Mouse (Mus musculus): Measurements from ENCODE around the gene Tomm20.

Tomm20 gene

GRCm38 (mm10) chr8:126962871-126963270 is 17.2 kb upstream of the Tomm20 start:
- DNase-seq (ENCODE audit: low read depth, low spot score): no peak

GRCm38 (mm10) chr8:126961516-126961915 is 15.9 kb upstream of the Tomm20 start:
- no peak for DNase-seq (ENCODE audit: low read depth, low spot score)

- no peak for DNase-seq (ENCODE audit: low read depth, low spot score)
Measured at GRCm38 (mm10) chr8:126951900-126952636, 6.4 kb upstream of the Tomm20 start.

- no peak for DNase-seq (ENCODE audit: low read depth, low spot score)
Measured at GRCm38 (mm10) chr8:126949527-126949926, 3.9 kb upstream of the Tomm20 start.

GRCm38 (mm10) chr8:126946444-126946843 is 800 bp upstream of the Tomm20 start:
- no peak for DNase-seq (ENCODE audit: low read depth, low spot score)

- no peak for DNase-seq (ENCODE audit: low read depth, low spot score)
Measured at GRCm38 (mm10) chr8:126944781-126945691, 608 bp downstream of the Tomm20 start.

GRCm38 (mm10) chr8:126943565-126943964 is 2.1 kb downstream of the Tomm20 start:
- DNase-seq (ENCODE audit: low read depth, low spot score): no peak

GRCm38 (mm10) chr8:126937337-126937736 is 8.3 kb downstream of the Tomm20 start:
- no peak for DNase-seq (ENCODE audit: low read depth, low spot score)

- DNase-seq (ENCODE audit: low read depth, low spot score): no peak
Measured at GRCm38 (mm10) chr8:126935932-126936331, 9.7 kb downstream of the Tomm20 start.

GRCm38 (mm10) chr8:126935387-126935786 is 10.3 kb downstream of the Tomm20 start:
- DNase-seq (ENCODE audit: low read depth, low spot score): no peak

- DNase-seq (ENCODE audit: low read depth, low spot score): no peak
Measured at GRCm38 (mm10) chr8:126932656-126933055, 13.0 kb downstream of the Tomm20 start.

GRCm38 (mm10) chr8:126932249-126932648 is 13.4 kb downstream of the Tomm20 start:
- no peak for DNase-seq (ENCODE audit: low read depth, low spot score)

- DNase-seq (ENCODE audit: low read depth, low spot score): no peak
Measured at GRCm38 (mm10) chr8:126931720-126932119, 13.9 kb downstream of the Tomm20 start.

- DNase-seq (ENCODE audit: low read depth, low spot score): peak; percentile 55
Measured at GRCm38 (mm10) chr8:126929607-126930161, 16.0 kb downstream of the Tomm20 start.

GRCm38 (mm10) chr8:126928755-126929505 is 16.7 kb downstream of the Tomm20 start:
- DNase-seq (ENCODE audit: low read depth, low spot score): no peak

- no peak for DNase-seq (ENCODE audit: low read depth, low spot score)
Measured at GRCm38 (mm10) chr8:126928028-126928427, 17.6 kb downstream of the Tomm20 start.

GRCm38 (mm10) chr8:126927058-126927457 is 18.6 kb downstream of the Tomm20 start:
- no peak for DNase-seq (ENCODE audit: low read depth, low spot score)

GRCm38 (mm10) chr8:126922981-126923380 is 22.7 kb downstream of the Tomm20 start:
- DNase-seq (ENCODE audit: low read depth, low spot score): no peak

GRCm38 (mm10) chr8:126921432-126921831 is 24.2 kb downstream of the Tomm20 start:
- DNase-seq (ENCODE audit: low read depth, low spot score): no peak

GRCm38 (mm10) chr8:126920845-126921244 is 24.8 kb downstream of the Tomm20 start:
- peak; percentile 84 for DNase-seq (ENCODE audit: low read depth, low spot score)

- no peak for DNase-seq (ENCODE audit: low read depth, low spot score)
Measured at GRCm38 (mm10) chr8:126920386-126920785, 25.3 kb downstream of the Tomm20 start.

GRCm38 (mm10) chr8:126919703-126920102 is 25.9 kb downstream of the Tomm20 start:
- DNase-seq (ENCODE audit: low read depth, low spot score): no peak
